Mouse (Mus musculus): ENCODE measurements around the gene Gucd1. TPM values are rescaled to one million over a fixed set of nuclear protein-coding genes. Genes with fewer than 3 reads are reported as not detected.
"Not testable (repeated sequence)": the region's sequence is repeated elsewhere in the genome, so short reads cannot be mapped to it uniquely, and the experiment has no call there.

Gucd1 gene
- polyA plus RNA-seq, 1 experiment from 2014 or later = 32.8 TPM

- not testable (repeated sequence) for H3K4me2 ChIP-seq (ENCODE audit: low read length); H3K9me3 ChIP-seq (ENCODE audit: control insufficient read depth, low read length); H3K27me3 ChIP-seq (ENCODE audit: control insufficient read depth, insufficient read depth, low read length); H3K4me1 ChIP-seq (ENCODE audit: control insufficient read depth in 2 of 2, insufficient read depth in 2 of 2, low read length in 2 of 2); H3K27ac ChIP-seq (replicated peaks in 1 of 2; ENCODE audit: control insufficient read depth in 1 of 2, insufficient read depth in 1 of 2, low read depth in 2 of 2, low read length in 2 of 2); ATAC-seq (ENCODE audit: insufficient number of reproducible peaks, insufficient read depth, low FRiP score, low read depth); H3K9ac ChIP-seq (ENCODE audit: low read length); H3K36me3 ChIP-seq (ENCODE audit: control insufficient read depth, insufficient read depth, low read length); H3K4me3 ChIP-seq (ENCODE audit: control insufficient read depth in 1 of 2, insufficient read depth in 1 of 2, low read depth in 1 of 2, low read length in 2 of 2)
- 19% methylated on average over 4 of the region's 6 CpGs for whole genome bisulfite sequencing
These were observed 42.5 kb downstream of the Gucd1 start for GRCm38 (mm10) chr10:75475139-75475850.

GRCm38 (mm10) chr10:75474571-75474970 is 43.2 kb downstream of the Gucd1 start:
- H3K4me3 ChIP-seq (ENCODE audit: control insufficient read depth in 1 of 2, insufficient read depth in 1 of 2, low read depth in 1 of 2, low read length in 2 of 2) = no peak overlapping the region
- no peak overlapping the region for H3K27ac ChIP-seq (replicated peaks in 1 of 2; ENCODE audit: control insufficient read depth in 1 of 2, insufficient read depth in 1 of 2, low read depth in 2 of 2, low read length in 2 of 2)
- H3K9ac ChIP-seq (ENCODE audit: low read length) = no peak overlapping the region
- no peak overlapping the region for H3K4me2 ChIP-seq (ENCODE audit: low read length)
- no peaks in the 10 kb centered on the region for H3K36me3 ChIP-seq (ENCODE audit: control insufficient read depth, insufficient read depth, low read length)
- 31% methylated on average over 5 of the region's 5 CpGs for WGBS
- H3K27me3 ChIP-seq (ENCODE audit: control insufficient read depth, insufficient read depth, low read length) = no peaks in the 10 kb centered on the region
- no peak for ATAC-seq (ENCODE audit: insufficient number of reproducible peaks, insufficient read depth, low FRiP score, low read depth)
- no peaks in the 10 kb centered on the region for H3K9me3 ChIP-seq (ENCODE audit: control insufficient read depth, low read length)
- peaks cover 5 to 6% of the 10 kb centered on the region in 2 experiments; a peak in 2 of 4 replicates for H3K4me1 ChIP-seq (ENCODE audit: control insufficient read depth in 2 of 2, insufficient read depth in 2 of 2, low read length in 2 of 2)

- H3K4me2 ChIP-seq (ENCODE audit: low read length) = no peak overlapping the region
- H3K4me1 ChIP-seq (ENCODE audit: control insufficient read depth in 2 of 2, insufficient read depth in 2 of 2, low read length in 2 of 2) = peaks cover 5 to 6% of the 10 kb centered on the region in 2 experiments; a peak in 2 of 4 replicates
- H3K27ac ChIP-seq (replicated peaks in 1 of 2; ENCODE audit: control insufficient read depth in 1 of 2, insufficient read depth in 1 of 2, low read depth in 2 of 2, low read length in 2 of 2) = no peak overlapping the region
- no peaks in the 10 kb centered on the region for H3K27me3 ChIP-seq (ENCODE audit: control insufficient read depth, insufficient read depth, low read length)
- no peak for ATAC-seq (ENCODE audit: insufficient number of reproducible peaks, insufficient read depth, low FRiP score, low read depth)
- no peak overlapping the region for H3K9ac ChIP-seq (ENCODE audit: low read length)
- 76% methylated on average over 8 of the region's 8 CpGs for WGBS
- no peaks in the 10 kb centered on the region for H3K36me3 ChIP-seq (ENCODE audit: control insufficient read depth, insufficient read depth, low read length)
- H3K9me3 ChIP-seq (ENCODE audit: control insufficient read depth, low read length) = no peaks in the 10 kb centered on the region
- no peak overlapping the region for H3K4me3 ChIP-seq (ENCODE audit: control insufficient read depth in 1 of 2, insufficient read depth in 1 of 2, low read depth in 1 of 2, low read length in 2 of 2)
These were observed 44.4 kb downstream of the Gucd1 start for GRCm38 (mm10) chr10:75473411-75473810.

GRCm38 (mm10) chr10:75465781-75466550 is 51.8 kb downstream of the Gucd1 start:
- H3K4me2 ChIP-seq (ENCODE audit: low read length) = no peak overlapping the region
- 27% methylated on average over 6 of the region's 6 CpGs for WGBS
- no peaks in the 10 kb centered on the region for H3K36me3 ChIP-seq (ENCODE audit: control insufficient read depth, insufficient read depth, low read length)
- peaks cover 8% of the 10 kb centered on the region in 2 experiments for H3K4me1 ChIP-seq (ENCODE audit: control insufficient read depth in 2 of 2, insufficient read depth in 2 of 2, low read length in 2 of 2)
- H3K4me3 ChIP-seq (ENCODE audit: control insufficient read depth in 1 of 2, insufficient read depth in 1 of 2, low read depth in 1 of 2, low read length in 2 of 2) = no peak overlapping the region
- no peak overlapping the region; the same call in 1 of the 2 replicates for H3K9ac ChIP-seq (ENCODE audit: low read length)
- no peaks in the 10 kb centered on the region for H3K9me3 ChIP-seq (ENCODE audit: control insufficient read depth, low read length)
- no peaks in the 10 kb centered on the region for H3K27me3 ChIP-seq (ENCODE audit: control insufficient read depth, insufficient read depth, low read length)
- peak overlapping the region; percentile 61 to 72 for H3K27ac ChIP-seq (replicated peaks in 1 of 2; ENCODE audit: control insufficient read depth in 1 of 2, insufficient read depth in 1 of 2, low read depth in 2 of 2, low read length in 2 of 2)
- ATAC-seq (ENCODE audit: insufficient number of reproducible peaks, insufficient read depth, low FRiP score, low read depth) = no peak

GRCm38 (mm10) chr10:75462728-75463127 is 55.0 kb downstream of the Gucd1 start:
- peaks cover 8% of the 10 kb centered on the region in 2 experiments for H3K4me1 ChIP-seq (ENCODE audit: control insufficient read depth in 2 of 2, insufficient read depth in 2 of 2, low read length in 2 of 2)
- no peaks in the 10 kb centered on the region for H3K27me3 ChIP-seq (ENCODE audit: control insufficient read depth, insufficient read depth, low read length)
- H3K4me2 ChIP-seq (ENCODE audit: low read length) = no peak overlapping the region
- ATAC-seq (ENCODE audit: insufficient number of reproducible peaks, insufficient read depth, low FRiP score, low read depth) = no peak
- H3K4me3 ChIP-seq (ENCODE audit: control insufficient read depth in 1 of 2, insufficient read depth in 1 of 2, low read depth in 1 of 2, low read length in 2 of 2) = no peak overlapping the region
- WGBS = 87% methylated on average over 3 of the region's 3 CpGs
- H3K9ac ChIP-seq (ENCODE audit: low read length) = no peak overlapping the region
- H3K36me3 ChIP-seq (ENCODE audit: control insufficient read depth, insufficient read depth, low read length) = no peaks in the 10 kb centered on the region
- no peaks in the 10 kb centered on the region for H3K9me3 ChIP-seq (ENCODE audit: control insufficient read depth, low read length)
- H3K27ac ChIP-seq (replicated peaks in 1 of 2; ENCODE audit: control insufficient read depth in 1 of 2, insufficient read depth in 1 of 2, low read depth in 2 of 2, low read length in 2 of 2) = no peak overlapping the region

- H3K27ac ChIP-seq (replicated peaks in 1 of 2; ENCODE audit: control insufficient read depth in 1 of 2, insufficient read depth in 1 of 2, low read depth in 2 of 2, low read length in 2 of 2) = 0 out of 4 replicates have a peak overlapping the region, but pooled peaks of 1 of the 2 experiments have one; percentile 47
- 83% methylated on average over 4 of the region's 4 CpGs for WGBS
These were observed 59.4 kb downstream of the Gucd1 start for GRCm38 (mm10) chr10:75458329-75458728.

GRCm38 (mm10) chr10:75457852-75458251 is 59.9 kb downstream of the Gucd1 start:
- no peaks in the 10 kb centered on the region for H3K9me3 ChIP-seq (ENCODE audit: control insufficient read depth, low read length)
- WGBS = 59% methylated on average over 1 of the region's 1 CpGs
- ATAC-seq (ENCODE audit: insufficient number of reproducible peaks, insufficient read depth, low FRiP score, low read depth) = no peak
- H3K27ac ChIP-seq (replicated peaks in 1 of 2; ENCODE audit: control insufficient read depth in 1 of 2, insufficient read depth in 1 of 2, low read depth in 2 of 2, low read length in 2 of 2) = peak overlapping the region; percentile 39 to 47; a peak in 1 of 4 replicates
- H3K4me3 ChIP-seq (ENCODE audit: control insufficient read depth in 1 of 2, insufficient read depth in 1 of 2, low read depth in 1 of 2, low read length in 2 of 2) = no peak overlapping the region
- no peak overlapping the region for H3K9ac ChIP-seq (ENCODE audit: low read length)
- H3K4me1 ChIP-seq (ENCODE audit: control insufficient read depth in 2 of 2, insufficient read depth in 2 of 2, low read length in 2 of 2) = peaks cover 2 to 6% of the 10 kb centered on the region in 2 experiments
- H3K27me3 ChIP-seq (ENCODE audit: control insufficient read depth, insufficient read depth, low read length) = no peaks in the 10 kb centered on the region
- H3K4me2 ChIP-seq (ENCODE audit: low read length) = no peak overlapping the region
- no peaks in the 10 kb centered on the region for H3K36me3 ChIP-seq (ENCODE audit: control insufficient read depth, insufficient read depth, low read length)

More at GRCm38 (mm10) chr10:75458329-75458728, 59.4 kb downstream of the Gucd1 start:
- Histone ChIP-seq H3K9ac (ENCODE audit: low read length) (no peak overlapping the region), H3K9me3 (ENCODE audit: control insufficient read depth, low read length) (no peaks in the 10 kb centered on the region), H3K27me3 (ENCODE audit: control insufficient read depth, insufficient read depth, low read length) (no peaks in the 10 kb centered on the region), H3K36me3 (ENCODE audit: control insufficient read depth, insufficient read depth, low read length) (no peaks in the 10 kb centered on the region), H3K4me3 (ENCODE audit: control insufficient read depth in 1 of 2, insufficient read depth in 1 of 2, low read depth in 1 of 2, low read length in 2 of 2) (no peak overlapping the region), H3K4me1 (ENCODE audit: control insufficient read depth in 2 of 2, insufficient read depth in 2 of 2, low read length in 2 of 2) (peaks cover 2 to 6% of the 10 kb centered on the region in 2 experiments), H3K4me2 (ENCODE audit: low read length) (no peak overlapping the region)
- no peak for ATAC-seq (ENCODE audit: insufficient number of reproducible peaks, insufficient read depth, low FRiP score, low read depth)

Data from heart, embryonic 14.5 days (tissue).